Mouse (Mus musculus): ENCODE measurements around the gene Zbtb20. TPM values are rescaled to one million over a fixed set of nuclear protein-coding genes. Genes with fewer than 3 reads are reported as not detected.

The Zbtb20 gene
- polyA plus RNA-seq, 1 experiment from 2014 or later: 20.2 TPM

- Histone ChIP-seq H3K4me1 (peaks cover 10% of the 10 kb centered on the region; the same call in 1 of the 2 replicates), H3K27me3 (no peaks in the 10 kb centered on the region), H3K9me3 (no peaks in the 10 kb centered on the region), H3K36me3 (no peaks in the 10 kb centered on the region), H3K27ac (no peak overlapping the region), H3K4me3 (no peak overlapping the region), H3K9ac (no peak overlapping the region), H3K4me2 (no peak overlapping the region)
- ATAC-seq (ENCODE audit: insufficient number of reproducible peaks, insufficient read depth, low FRiP score, low TSS enrichment, low read depth): no peak
- WGBS: 62% methylated on average over 4 of the region's 4 CpGs
These were observed 341.8 kb downstream of the Zbtb20 start for GRCm38 (mm10) chr16:43217336-43218006.

- Histone ChIP-seq H3K4me2 (no peak overlapping the region), H3K4me1 (peaks cover 13% of the 10 kb centered on the region; the same call in 1 of the 2 replicates), H3K9me3 (no peaks in the 10 kb centered on the region), H3K4me3 (no peak overlapping the region), H3K36me3 (no peaks in the 10 kb centered on the region), H3K9ac (no peak overlapping the region), H3K27me3 (no peaks in the 10 kb centered on the region), H3K27ac (no peak overlapping the region)
- no peak for ATAC-seq (ENCODE audit: insufficient number of reproducible peaks, insufficient read depth, low FRiP score, low TSS enrichment, low read depth)
- 93% methylated on average over 1 of the region's 1 CpGs for WGBS
These were observed 343.7 kb downstream of the Zbtb20 start for GRCm38 (mm10) chr16:43219367-43219766.

- no peaks in the 10 kb centered on the region for H3K27me3 ChIP-seq
- no peak overlapping the region for H3K4me2 ChIP-seq
- no peaks in the 10 kb centered on the region for H3K9me3 ChIP-seq
- peak overlapping the region; percentile 14; the same call in 1 of the 2 replicates for H3K27ac ChIP-seq
- H3K4me1 ChIP-seq: peaks cover 13% of the 10 kb centered on the region; the same call in 1 of the 2 replicates
- ATAC-seq (ENCODE audit: insufficient number of reproducible peaks, insufficient read depth, low FRiP score, low TSS enrichment, low read depth): no peak
- no peak overlapping the region for H3K9ac ChIP-seq
- no peaks in the 10 kb centered on the region for H3K36me3 ChIP-seq
- WGBS: 23% methylated on average over 4 of the region's 4 CpGs
- H3K4me3 ChIP-seq: no peak overlapping the region
These were observed 345.6 kb downstream of the Zbtb20 start for GRCm38 (mm10) chr16:43221313-43221712.

- H3K27me3 ChIP-seq: no peaks in the 10 kb centered on the region
- no peaks in the 10 kb centered on the region for H3K9me3 ChIP-seq
- peaks cover 2% of the 10 kb centered on the region for H3K4me1 ChIP-seq
- no peak for ATAC-seq (ENCODE audit: insufficient number of reproducible peaks, insufficient read depth, low FRiP score, low TSS enrichment, low read depth)
- no peaks in the 10 kb centered on the region for H3K36me3 ChIP-seq
- no peak overlapping the region for H3K27ac ChIP-seq
- 71% methylated on average over 4 of the region's 4 CpGs for WGBS
- H3K9ac ChIP-seq: no peak overlapping the region
- H3K4me2 ChIP-seq: no peak overlapping the region
- no peak overlapping the region for H3K4me3 ChIP-seq
These were observed 354.6 kb downstream of the Zbtb20 start for GRCm38 (mm10) chr16:43230253-43230652.

- Histone ChIP-seq H3K4me2 (no peak overlapping the region), H3K27ac (no peak overlapping the region), H3K36me3 (no peaks in the 10 kb centered on the region), H3K4me3 (no peak overlapping the region), H3K9ac (no peak overlapping the region), H3K27me3 (no peaks in the 10 kb centered on the region), H3K4me1 (peaks cover 9% of the 10 kb centered on the region), H3K9me3 (no peaks in the 10 kb centered on the region)
- no peak for ATAC-seq (ENCODE audit: insufficient number of reproducible peaks, insufficient read depth, low FRiP score, low TSS enrichment, low read depth)
These were observed 358.6 kb downstream of the Zbtb20 start for GRCm38 (mm10) chr16:43234249-43234648.

- H3K27me3 ChIP-seq: no peaks in the 10 kb centered on the region
- H3K9ac ChIP-seq: no peak overlapping the region
- no peak overlapping the region for H3K27ac ChIP-seq
- no peaks in the 10 kb centered on the region for H3K36me3 ChIP-seq
- no peaks in the 10 kb centered on the region for H3K9me3 ChIP-seq
- H3K4me3 ChIP-seq: no peak overlapping the region
- WGBS: 59% methylated on average over 7 of the region's 7 CpGs
- H3K4me2 ChIP-seq: peak overlapping the region; percentile 22; the same call in 1 of the 2 replicates
- ATAC-seq (ENCODE audit: insufficient number of reproducible peaks, insufficient read depth, low FRiP score, low TSS enrichment, low read depth): no peak
- H3K4me1 ChIP-seq: peaks cover 9% of the 10 kb centered on the region
These were observed 359.6 kb downstream of the Zbtb20 start for GRCm38 (mm10) chr16:43235317-43235716.

GRCm38 (mm10) chr16:43235721-43236159, 360.1 kb downstream of the Zbtb20 start:
- no peaks in the 10 kb centered on the region for H3K36me3 ChIP-seq
- H3K27ac ChIP-seq: no peak overlapping the region
- peak overlapping the region; percentile 22 for H3K4me2 ChIP-seq
- peaks cover 9% of the 10 kb centered on the region for H3K4me1 ChIP-seq
- H3K9ac ChIP-seq: no peak overlapping the region
- no peak for ATAC-seq (ENCODE audit: insufficient number of reproducible peaks, insufficient read depth, low FRiP score, low TSS enrichment, low read depth)
- H3K27me3 ChIP-seq: no peaks in the 10 kb centered on the region
- no peaks in the 10 kb centered on the region for H3K9me3 ChIP-seq
- 45% methylated on average over 8 of the region's 8 CpGs for WGBS
- no peak overlapping the region for H3K4me3 ChIP-seq

GRCm38 (mm10) chr16:43237551-43237950, 361.9 kb downstream of the Zbtb20 start:
- no peak overlapping the region for H3K4me3 ChIP-seq
- 72% methylated on average over 2 of the region's 2 CpGs for WGBS
- H3K27ac ChIP-seq: no peak overlapping the region
- H3K9me3 ChIP-seq: no peaks in the 10 kb centered on the region
- H3K9ac ChIP-seq: no peak overlapping the region
- no peak overlapping the region for H3K4me2 ChIP-seq
- no peaks in the 10 kb centered on the region for H3K36me3 ChIP-seq
- H3K4me1 ChIP-seq: peaks cover 9% of the 10 kb centered on the region
- ATAC-seq (ENCODE audit: insufficient number of reproducible peaks, insufficient read depth, low FRiP score, low TSS enrichment, low read depth): no peak
- H3K27me3 ChIP-seq: no peaks in the 10 kb centered on the region

GRCm38 (mm10) chr16:43247026-43247425, 371.3 kb downstream of the Zbtb20 start:
- no peak overlapping the region for H3K4me3 ChIP-seq
- no peaks in the 10 kb centered on the region for H3K9me3 ChIP-seq
- H3K4me1 ChIP-seq: no peaks in the 10 kb centered on the region
- no peaks in the 10 kb centered on the region for H3K27me3 ChIP-seq
- WGBS: 72% methylated on average over 5 of the region's 5 CpGs
- H3K27ac ChIP-seq: no peak overlapping the region
- H3K36me3 ChIP-seq: no peaks in the 10 kb centered on the region
- H3K4me2 ChIP-seq: no peak overlapping the region
- ATAC-seq (ENCODE audit: insufficient number of reproducible peaks, insufficient read depth, low FRiP score, low TSS enrichment, low read depth): no peak
- H3K9ac ChIP-seq: no peak overlapping the region

GRCm38 (mm10) chr16:43253077-43253476, 377.4 kb downstream of the Zbtb20 start:
- no peak for ATAC-seq (ENCODE audit: insufficient number of reproducible peaks, insufficient read depth, low FRiP score, low TSS enrichment, low read depth)
- H3K9ac ChIP-seq: no peak overlapping the region
- H3K27me3 ChIP-seq: no peaks in the 10 kb centered on the region
- H3K9me3 ChIP-seq: no peaks in the 10 kb centered on the region
- no peak overlapping the region for H3K4me2 ChIP-seq
- H3K27ac ChIP-seq: no peak overlapping the region
- H3K4me1 ChIP-seq: no peaks in the 10 kb centered on the region
- 22% methylated on average over 2 of the region's 2 CpGs for WGBS
- H3K36me3 ChIP-seq: no peaks in the 10 kb centered on the region
- no peak overlapping the region for H3K4me3 ChIP-seq

GRCm38 (mm10) chr16:43253746-43254145, 378.1 kb downstream of the Zbtb20 start:
- no peak overlapping the region for H3K4me2 ChIP-seq
- no peaks in the 10 kb centered on the region for H3K4me1 ChIP-seq

GRCm38 (mm10) chr16:43256191-43256899, 380.7 kb downstream of the Zbtb20 start:
- no peaks in the 10 kb centered on the region for H3K36me3 ChIP-seq
- WGBS: 81% methylated on average over 3 of the region's 3 CpGs
- no peak for ATAC-seq (ENCODE audit: insufficient number of reproducible peaks, insufficient read depth, low FRiP score, low TSS enrichment, low read depth)

More at GRCm38 (mm10) chr16:43253746-43254145, 378.1 kb downstream of the Zbtb20 start:
- H3K9ac ChIP-seq: no peak overlapping the region
- no peak overlapping the region for H3K4me3 ChIP-seq
- 72% methylated on average over 4 of the region's 4 CpGs for WGBS
- no peaks in the 10 kb centered on the region for H3K9me3 ChIP-seq
- H3K36me3 ChIP-seq: no peaks in the 10 kb centered on the region
- no peaks in the 10 kb centered on the region for H3K27me3 ChIP-seq
- no peak overlapping the region for H3K27ac ChIP-seq
- no peak for ATAC-seq (ENCODE audit: insufficient number of reproducible peaks, insufficient read depth, low FRiP score, low TSS enrichment, low read depth)

More at GRCm38 (mm10) chr16:43256191-43256899, 380.7 kb downstream of the Zbtb20 start:
- Histone ChIP-seq H3K9me3 (no peaks in the 10 kb centered on the region), H3K4me3 (no peak overlapping the region), H3K27ac (no peak overlapping the region), H3K27me3 (no peaks in the 10 kb centered on the region), H3K9ac (no peak overlapping the region), H3K4me2 (no peak overlapping the region), H3K4me1 (no peaks in the 10 kb centered on the region)

All from embryonic facial prominence, embryonic 13.5 days (tissue).